Mouse (Mus musculus) 416B (cell line): ENCODE measurements around the gene B4galt2.

ENCODE experiments used
- DNase-seq: peaks from one replicate; pipeline ENCODE4 v3.0.0; 2011; ENCODE audit warnings: low read depth

B4galt2 gene

DNA sequence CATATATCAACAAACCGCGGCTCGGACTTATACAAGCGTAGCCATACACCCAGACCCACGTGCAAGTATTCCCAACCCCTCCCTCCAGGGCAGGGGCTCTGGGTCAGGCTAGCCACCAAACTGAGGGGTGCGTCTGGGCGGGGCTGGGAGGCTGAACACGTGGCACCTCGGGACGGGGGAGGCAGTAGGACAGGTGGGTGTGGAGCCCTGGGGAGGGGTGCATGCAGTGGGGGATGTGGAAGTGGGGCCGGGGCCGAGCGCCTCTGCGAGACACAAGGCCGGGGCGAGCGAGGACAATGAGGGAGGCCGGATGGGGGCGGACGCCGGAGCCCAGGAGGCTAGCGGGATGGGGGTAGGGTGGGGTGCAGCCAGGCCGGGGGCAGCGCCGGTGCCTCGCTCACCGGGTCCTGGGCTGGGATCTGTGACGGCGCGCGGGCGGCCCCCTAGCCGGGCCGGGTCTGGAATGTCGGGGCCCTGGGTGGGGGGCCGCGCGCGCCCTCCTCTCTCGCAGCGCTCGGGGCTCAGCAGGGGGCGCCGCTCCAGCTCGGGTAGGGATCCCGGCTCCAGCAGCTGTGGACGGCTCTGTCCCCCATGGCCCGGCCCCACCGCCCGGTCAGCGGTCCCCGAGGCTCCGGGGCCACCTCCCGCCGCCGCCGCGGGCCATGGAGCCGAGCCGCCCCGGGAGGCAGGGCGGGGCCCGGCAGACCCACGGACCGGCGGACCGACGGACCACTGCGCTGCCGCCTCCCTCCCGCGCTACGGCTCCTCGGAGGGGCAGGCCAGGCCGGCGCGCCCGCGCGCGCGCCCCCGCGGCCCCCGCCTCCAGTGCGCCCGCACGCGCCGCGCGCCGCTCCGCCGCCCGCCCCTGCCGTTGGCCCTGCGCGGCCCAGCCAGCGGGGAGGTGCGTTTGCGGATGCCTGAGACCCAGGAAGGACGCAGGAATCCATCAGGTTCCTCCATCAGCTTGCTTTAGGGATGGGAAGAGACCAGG is at the start of gene B4galt2:
TSS of gene B4galt2 (minus strand) at position 787 of the 991 bp plus-strand sequence.
- DNase-seq = no peak

DNA sequence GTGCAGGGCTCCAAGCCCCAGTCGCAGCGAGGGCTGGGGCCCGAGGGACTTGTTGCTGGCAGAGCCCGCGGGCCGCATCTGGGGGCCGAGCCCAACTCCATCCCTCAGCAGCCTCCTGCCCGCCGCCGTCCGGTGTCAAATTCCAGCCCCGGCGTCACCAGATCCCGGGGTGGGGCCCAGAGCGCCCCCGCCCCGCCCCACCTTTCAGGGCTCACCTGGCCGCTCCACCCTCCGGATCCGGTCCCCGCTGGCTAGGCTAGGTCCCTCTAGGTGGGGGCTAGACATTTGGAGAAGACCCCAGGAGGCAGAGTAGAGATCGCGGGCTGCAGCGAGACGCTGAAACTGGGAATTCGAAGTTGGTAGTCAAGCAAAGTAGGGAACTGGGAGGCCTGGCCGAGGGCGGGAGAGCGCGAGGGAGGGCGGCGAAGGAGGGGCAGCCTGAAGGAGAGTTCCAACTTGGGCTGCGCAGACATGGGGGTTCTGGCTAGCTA is 46.1 kb upstream of the B4galt2 start, which contains the start of gene Artn:
TSS of gene Artn (minus strand) at position 373 of the 491 bp plus-strand sequence.
- no peak for DNase-seq

DNA sequence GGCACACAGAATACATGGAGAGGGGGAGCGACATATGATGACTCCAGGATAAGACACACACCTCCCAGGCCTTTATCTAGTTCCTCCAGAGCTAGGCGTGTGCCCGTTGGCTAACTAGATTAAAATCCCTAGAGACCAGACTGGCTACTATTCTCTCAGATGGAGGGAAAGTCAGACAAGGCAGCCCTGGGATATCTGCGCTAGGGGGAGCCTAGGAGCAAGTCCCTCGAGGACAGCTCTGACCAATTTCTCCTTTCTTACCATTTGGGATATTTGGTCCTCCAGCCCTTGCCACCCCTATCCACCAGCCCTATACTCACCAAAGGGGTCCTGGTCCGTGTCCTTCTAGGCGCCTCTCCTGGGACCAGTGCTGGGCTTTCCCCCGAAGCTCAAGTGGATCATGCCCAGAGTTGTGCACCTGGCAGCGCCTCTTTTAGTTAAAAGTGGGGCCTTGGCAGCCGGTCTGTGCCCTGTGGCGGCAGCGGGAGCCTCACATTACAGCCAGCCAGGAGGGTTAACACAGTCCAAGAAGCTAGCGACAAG is 45.5 kb upstream of the B4galt2 start:
- DNase-seq = peak; percentile 41

DNA sequence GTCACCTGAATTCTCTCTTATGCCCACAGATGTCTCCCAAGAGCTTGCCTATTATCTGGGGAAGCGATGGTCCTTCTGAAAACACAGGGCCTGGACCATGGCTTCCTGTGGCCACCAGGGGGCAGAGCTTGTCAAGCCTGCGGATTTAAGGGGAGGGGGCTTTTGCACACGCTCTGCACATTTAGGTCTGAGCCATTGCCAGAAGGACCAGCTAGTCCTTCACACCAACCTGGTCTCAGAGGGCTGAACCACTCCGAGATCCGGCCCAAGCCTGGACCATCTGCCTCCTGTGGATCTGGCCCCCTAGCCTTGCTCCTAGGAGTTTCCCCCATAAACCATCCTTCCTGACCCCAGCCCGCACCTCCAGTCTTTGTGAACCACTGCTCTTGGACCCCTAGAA is 44.9 kb upstream of the B4galt2 start:
- peak; percentile 15 for DNase-seq

DNA sequence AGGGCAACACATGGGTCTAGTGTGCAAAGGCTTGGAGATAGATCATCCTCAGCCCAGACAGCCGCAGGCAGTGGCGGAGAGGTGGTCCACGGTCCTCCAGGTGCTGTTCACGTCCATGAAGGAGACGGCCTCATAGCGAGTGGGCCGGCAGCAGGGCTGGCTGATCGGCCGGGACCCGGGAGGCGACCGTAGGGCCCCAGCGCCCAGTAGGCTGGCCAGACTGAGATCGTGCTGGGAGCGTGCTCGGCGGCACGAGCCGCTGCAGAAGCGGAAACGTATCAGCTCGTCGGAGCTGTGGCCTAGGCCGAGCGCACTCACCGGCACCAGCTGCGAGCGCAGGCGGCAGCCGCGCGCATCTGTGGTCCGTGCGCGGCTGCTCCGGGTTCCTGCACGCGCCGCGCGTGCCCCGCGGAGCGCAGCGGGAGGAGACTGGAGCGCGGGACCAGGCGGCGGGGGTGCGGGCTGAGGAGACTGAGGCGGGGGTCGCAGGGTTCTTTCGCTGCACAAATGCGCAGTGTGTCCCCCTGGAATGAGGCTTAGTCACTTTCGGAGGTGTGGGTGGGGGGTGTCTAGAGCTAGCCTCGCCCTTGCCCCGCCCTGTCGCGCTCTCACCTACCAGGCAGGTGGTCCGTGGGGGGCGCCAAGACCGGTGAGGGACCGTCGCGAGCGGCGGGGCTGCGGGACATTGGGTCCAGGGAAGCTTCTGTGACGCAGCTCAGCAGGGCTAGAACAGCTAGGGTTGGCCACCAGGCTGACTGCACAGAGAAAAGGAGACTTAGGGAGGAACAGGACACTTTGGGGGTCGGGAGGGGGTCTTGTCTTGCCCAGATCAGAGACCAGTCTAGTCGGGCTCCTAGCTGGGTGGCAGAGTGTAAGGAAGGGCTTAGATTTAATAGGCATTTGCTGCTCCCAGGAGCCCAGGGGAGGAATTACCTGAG is 43.5 kb upstream of the B4galt2 start:
- DNase-seq = no peak

DNA sequence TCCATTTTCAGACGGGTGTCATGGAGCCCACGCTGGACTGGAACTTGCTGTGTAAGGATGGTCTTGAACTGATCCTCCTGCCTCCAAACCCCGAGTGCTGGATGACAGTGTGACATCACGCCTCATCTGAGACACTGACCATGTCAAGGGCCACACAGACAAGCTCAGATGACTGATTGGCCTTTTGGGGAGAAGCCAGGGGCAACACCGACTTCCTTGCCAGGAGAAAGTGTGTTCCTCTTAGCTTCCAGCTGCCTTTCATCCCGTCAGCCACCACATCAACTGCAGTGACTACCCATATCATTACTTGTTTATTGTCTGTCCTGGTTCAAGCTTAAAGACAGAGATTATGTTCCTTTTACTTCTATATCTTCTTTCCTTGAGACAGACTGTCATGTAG is 41.6 kb upstream of the B4galt2 start:
- DNase-seq = peak; percentile 21

DNA sequence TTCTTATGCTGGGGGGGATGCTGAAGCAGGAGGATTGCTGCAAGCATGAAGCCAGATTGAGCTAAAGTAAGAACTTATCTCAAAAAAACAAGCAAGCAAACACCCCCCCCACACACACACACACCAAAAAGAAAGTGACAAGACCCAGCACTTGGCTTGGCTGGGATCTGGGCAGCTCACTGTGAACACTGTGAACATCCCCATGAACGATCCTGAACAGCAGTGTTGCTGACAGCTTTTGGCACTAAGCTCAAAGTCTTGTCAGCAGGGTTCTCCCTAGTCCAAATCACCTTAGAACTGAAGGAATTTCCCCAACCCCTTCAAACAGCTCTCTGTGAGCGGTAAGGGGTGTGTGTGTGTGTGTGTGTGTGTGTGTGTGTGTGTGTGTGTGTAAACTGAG is 40.2 kb upstream of the B4galt2 start:
- no peak for DNase-seq

DNA sequence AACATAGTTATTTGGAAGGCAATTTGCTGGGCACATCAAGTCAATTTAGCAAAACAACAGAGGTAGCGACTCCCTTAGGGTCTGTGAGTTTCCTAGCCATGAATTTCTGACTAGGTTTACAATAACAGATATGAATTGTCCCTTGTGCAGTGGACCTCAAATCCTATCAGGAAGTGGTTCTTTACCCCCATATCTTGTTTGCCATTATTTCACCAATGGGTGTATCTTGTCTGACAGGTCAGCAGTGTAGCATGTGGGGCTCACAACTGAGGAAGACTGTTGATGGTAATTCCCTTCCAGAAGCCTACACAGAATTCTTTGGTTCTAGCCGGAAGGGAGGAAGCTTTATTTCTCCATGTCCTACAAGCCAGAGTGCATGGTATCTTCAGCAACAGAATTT is 38.1 kb upstream of the B4galt2 start:
- no peak for DNase-seq

DNA sequence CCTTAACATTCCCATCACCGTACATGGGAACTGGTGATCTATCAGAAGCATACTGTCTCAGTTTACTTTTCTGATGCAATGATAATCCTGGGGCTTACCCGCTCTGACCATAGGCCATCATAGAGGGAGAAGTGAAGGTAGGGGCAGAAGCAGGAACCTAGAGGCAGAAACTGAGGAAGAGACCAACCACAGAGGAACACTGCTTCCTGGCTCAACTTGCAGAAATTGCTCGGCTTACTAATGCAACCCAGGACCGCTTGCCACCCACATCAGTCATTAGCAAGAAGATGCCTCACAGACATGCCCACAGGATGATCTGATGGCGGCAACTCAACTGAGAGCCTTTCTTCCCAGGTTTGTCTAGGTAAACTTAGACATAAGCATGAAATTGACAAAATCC is 35.5 kb upstream of the B4galt2 start:
- peak; percentile 64 for DNase-seq

DNA sequence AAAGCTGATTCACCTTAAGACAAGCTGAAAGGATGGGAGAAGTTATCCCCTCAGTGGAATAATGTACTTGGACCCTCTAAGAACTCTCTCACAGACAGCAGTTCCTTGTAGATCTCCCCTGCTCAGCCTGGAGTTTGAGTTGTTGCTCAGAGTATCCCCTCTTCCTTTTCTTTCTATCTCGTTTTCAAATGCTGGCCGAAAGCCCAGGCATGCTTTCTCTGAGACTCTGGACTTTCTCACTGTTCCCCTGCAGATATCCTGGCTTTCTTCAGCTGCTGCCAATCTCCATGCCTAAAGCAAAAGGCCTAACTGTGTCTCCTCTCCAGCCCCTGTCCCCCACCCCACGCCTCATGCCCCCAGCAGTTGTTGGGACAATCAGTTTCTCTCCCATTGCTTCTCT is 35.0 kb upstream of the B4galt2 start:
- DNase-seq = no peak

DNA sequence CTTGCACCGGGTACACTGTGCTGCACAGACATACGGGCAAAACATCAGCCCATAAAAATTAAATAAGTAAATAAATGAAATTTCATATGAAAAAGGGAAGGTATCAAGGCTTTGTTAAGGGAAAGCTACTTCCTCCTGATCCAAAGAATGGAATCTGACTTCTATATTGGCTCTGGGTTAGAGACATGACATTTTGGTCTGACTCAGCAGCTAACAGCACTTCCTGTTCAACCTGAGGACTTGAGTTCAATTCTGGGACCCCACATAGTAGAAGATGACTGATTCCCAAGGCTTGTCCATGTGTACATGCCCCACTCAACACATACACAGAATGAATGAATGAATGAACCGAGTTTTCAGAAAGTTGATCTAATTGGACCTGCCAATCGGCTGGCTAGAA is 34.6 kb upstream of the B4galt2 start:
- no peak for DNase-seq

DNA sequence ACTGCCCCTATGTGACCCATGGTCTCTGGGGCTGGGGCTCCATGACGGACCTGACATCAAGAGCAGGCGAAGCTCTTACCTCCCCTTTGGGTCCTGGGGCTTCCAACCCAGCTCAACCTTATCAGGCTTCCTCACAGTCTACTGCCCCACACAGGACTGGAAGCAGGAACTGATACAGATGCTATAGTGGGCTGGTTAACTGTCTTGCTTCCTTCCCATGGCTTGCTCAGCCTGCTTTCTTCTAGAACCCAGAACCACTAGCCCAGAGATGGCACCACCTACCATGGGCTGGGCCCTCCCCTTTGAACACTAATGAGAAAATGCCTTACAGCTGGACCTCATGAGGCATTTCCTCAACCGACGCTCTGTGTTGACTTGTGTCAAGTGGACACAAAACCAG is 34.1 kb upstream of the B4galt2 start:
- peak; percentile 18 for DNase-seq

DNA sequence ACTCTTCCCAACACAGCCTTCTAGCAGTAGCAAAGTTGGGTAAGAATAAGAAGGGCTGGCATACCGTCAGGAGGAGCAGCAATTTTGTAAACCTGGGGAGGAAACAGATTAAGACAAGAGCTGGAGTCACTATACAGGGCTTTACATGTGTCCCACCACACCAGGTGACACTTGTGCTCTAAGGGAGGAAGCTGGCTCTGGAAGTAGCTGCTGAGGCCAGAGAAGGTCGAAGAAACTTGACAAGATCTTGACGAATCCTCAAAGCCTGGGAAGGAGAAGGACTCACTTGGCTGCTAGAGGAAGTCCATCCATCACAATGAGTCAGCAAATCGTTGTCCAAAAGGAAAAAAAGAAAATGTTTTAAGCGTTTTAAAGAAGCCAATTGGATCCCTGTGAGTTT is 33.1 kb upstream of the B4galt2 start:
- peak; percentile 52 for DNase-seq

DNA sequence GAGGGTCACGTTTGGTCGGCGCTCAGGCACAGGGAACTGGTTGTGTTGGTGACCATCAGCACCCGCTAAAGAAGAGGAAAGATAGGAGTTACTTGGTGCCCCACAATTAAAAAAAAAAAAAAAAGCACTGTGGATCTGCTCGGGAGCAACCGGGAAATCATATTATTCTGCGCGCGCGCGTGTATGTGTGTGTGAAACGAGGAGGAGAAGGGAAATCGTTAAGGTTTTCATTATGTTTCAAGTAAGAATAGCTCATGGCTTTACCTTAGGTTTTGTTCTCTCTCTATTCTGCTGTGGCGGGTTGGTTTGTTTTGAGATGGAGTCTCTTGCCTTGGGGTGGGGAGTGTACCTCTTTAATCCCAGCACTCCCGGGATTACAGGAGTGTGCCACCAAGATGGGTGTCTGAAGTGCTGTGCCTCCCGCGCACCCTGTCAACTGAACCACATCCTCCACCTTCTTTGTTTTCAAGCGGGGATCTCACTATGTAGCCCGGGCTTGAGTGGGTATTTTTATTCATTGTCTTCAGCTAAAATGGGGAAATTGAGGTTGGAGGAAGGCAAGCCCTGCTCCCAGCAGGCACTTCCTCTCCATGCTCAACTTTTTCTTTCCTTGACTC is 32.3 kb upstream of the B4galt2 start:
- peak; percentile 58 for DNase-seq

DNA sequence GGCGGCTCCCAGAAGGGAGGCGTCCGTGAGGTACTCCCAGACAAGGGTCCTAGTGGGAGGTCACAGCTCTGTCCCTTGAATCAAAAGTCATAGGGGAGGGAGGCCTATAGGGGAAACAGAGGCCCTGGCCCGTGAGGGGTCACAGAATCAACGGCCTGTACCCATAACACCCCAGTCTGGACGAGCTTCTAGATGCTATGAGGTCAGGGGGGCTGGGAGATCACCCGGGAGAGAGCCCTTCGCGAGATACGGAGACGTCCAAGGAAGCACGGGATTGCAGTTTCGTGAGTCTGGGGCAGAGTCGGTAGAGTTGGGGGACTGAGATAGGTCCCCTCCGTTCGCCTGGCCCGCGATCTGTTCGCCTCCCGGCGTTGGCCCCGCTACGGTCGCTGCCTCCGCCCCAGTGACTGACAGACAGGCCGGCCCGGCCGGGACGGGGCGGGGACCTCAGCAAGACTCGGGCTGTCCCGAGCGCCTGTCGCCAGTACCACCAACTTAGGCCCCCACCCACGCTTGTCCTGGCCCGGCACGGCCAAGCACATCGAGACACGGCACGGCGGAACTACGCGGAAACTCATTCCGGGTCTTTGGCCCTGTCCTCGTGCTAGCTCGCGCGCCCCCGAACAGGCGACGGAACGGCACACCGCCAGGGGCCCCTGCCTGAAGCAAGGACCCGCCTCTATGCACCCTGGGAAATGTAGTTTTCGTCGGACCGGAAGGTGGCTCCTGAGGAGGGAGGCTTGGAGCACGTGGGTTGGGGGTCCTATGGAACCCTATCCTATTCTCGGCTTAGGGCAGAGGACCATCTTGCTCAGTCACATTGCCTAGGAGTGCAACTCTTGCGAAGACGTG is 31.5 kb upstream of the B4galt2 start, which contains the start of gene Ipo13:
TSS of gene Ipo13 (minus strand) at position 409 of the 852 bp plus-strand sequence.
- DNase-seq = peak; percentile 95

DNA sequence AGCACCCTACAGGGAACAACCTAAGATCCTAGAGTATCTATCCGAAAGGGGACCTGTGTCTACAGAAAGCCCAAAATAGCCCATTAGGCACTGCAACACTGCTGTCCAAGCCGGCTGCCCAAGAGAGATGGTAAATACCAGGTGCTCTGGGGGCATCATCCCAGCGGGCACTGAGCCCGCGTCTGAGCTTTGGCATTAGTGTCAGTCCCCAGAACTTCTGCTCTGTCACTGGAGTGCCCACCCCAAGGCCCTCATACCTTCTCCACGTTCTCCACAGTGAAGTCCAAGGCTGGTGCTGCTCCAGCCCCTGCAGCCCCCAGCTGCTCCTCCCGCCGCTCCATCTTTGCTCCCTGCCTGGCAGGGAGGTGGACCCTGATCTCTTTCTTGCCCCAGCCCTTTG is 30.7 kb upstream of the B4galt2 start:
- no peak for DNase-seq

DNA sequence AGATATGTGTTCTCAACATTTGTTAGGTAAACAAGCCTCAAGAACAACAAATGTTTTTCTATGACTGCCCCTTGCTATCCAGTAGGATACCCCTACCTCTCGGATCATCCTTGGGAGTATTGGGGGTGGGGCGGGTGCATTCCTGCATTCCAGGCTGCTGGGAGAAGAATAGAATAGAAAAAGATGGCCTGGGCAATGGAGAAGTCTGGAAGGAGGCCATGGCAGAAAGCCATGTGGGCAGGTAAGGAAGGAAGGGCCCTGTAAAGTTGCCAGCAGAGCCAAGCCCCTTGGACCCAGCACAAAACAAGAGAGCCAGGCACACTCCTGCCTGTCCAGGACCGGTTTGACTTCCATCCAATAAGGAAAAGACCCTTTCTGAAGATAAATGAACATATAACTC is 30.1 kb upstream of the B4galt2 start:
- DNase-seq = no peak

DNA sequence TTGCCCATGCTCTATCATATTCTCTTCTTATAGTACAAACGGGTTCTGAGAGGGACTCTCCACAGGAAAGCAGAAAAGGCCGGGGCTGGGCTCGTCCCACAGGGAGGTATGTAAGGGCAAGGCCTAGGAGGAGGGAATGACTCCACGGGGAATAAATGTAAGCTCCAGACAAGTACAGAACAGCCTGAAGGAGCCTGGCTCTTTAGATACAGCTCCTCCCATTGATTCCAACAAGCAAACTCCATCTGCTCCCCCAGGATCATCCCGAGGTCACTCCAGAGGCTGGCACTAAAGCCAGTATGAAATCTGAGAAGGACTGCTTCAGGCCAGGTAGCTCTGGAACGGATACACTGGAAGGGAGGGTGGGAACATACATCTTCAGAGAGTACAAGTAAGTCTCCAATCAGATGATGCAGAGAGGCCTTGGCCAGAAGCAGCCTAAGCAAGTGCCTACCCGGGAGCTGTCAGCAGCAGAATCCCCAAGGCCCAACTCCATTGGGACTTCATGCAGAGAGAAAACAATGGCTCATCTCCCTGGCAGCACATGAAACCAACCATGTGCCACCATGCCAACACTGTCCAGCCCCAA is 29.5 kb upstream of the B4galt2 start:
- no peak for DNase-seq

DNA sequence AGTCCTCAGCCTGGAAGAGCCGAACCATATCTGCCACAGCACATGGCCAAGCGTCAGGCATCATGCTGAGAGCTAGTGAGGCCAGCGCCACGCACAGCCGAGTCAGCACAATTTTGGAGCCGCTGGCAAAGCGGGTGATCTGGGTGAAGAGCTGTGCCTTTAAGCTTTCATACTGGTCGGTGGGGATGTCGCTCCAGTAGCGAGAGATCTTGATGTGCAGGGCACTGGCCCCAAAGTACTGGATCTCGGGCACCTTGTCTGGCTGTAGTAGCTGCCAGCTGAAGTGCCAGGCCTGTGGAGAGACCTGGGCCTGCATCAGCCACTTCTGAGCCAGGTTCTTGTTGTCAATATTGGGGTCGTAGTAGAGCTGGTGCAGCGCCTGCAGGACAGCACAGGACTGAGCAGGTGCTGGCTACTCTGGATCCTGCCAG is 28.9 kb upstream of the B4galt2 start:
- no peak for DNase-seq

DNA sequence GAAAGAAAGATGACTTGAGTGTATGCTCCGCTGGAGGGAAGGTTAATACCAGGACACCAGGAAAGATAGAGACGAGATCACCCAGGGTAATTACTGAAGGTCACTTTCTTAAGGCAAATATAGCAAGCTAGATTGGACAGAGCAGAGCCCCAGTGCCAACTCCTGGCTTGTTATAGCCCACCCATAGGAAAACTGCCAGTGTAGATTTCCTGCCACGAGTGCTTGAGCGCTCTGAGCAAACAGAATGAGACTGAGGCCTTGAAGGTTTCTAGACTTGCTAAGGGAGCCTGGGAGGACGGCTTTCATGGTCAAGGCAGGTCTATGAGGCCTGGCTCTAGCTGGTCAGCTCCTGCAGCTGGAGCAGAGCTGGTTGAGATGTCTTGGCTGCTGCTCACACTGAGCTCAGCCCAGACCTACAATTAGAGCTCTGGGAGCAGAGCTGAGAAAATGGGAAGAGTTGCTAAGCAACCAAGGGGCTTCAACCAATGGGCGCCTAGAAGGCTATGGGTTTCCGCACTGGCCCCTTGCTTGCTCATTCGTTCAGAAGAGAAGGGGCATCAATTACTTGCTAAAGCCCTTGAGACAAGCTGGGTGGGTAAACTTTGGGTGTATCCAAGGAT is 25.7 kb upstream of the B4galt2 start:
- DNase-seq = no peak
